Mouse (Mus musculus) testis, adult 2 months (tissue): ENCODE data around the gene Stat5b. TPM values are rescaled to one million over a fixed set of nuclear protein-coding genes. Genes with fewer than 3 reads are reported as not detected.
A peak's percentile ranks its signal among the peaks of the same experiment; 100 is the strongest.

Experiments used
- H3K27ac ChIP-seq: fragments of 200-500 bp; 2 replicates; pipeline ENCODE4 v1.5.1; 2012; ENCODE audit warnings: low read depth, low read length; ENCODE audit not compliant: control insufficient read depth, insufficient read depth
- H3K27me3 ChIP-seq: fragments of 200-500 bp; 2 replicates; pipeline ENCODE4 v1.6.1; 2012; ENCODE audit warnings: mild to moderate bottlenecking, low read length, moderate library complexity; ENCODE audit not compliant: control insufficient read depth, insufficient read depth
- H3K36me3 ChIP-seq: fragments of 200-500 bp; 2 replicates; pipeline ENCODE4 v1.6.1; 2012; ENCODE audit warnings: mild to moderate bottlenecking, low read length; ENCODE audit not compliant: control insufficient read depth, insufficient read depth
- H3K4me1 ChIP-seq: fragments of 200-500 bp; 2 replicates; pipeline ENCODE4 v1.6.1; 2012; ENCODE audit warnings: low read length; ENCODE audit not compliant: control insufficient read depth, insufficient read depth
- H3K4me3 ChIP-seq: fragments of 200-500 bp; 2 replicates; pipeline ENCODE4 v1.5.1; 2012; ENCODE audit warnings: low read depth, mild to moderate bottlenecking, low read length, moderate library complexity, mixed read lengths; ENCODE audit not compliant: control insufficient read depth
- CTCF ChIP-seq: fragments of 200-500 bp; IDR thresholded peaks from 2 replicates; pipeline ENCODE4 v1.5.1; 2012; ENCODE audit warnings: low read depth, mild to moderate bottlenecking, inconsistent platforms, low read length, moderate library complexity; ENCODE audit not compliant: control insufficient read depth, insufficient read depth, insufficient replicate concordance
- POLR2A ChIP-seq: fragments of 200-500 bp; IDR thresholded peaks from 2 replicates; pipeline ENCODE4 v1.6.1; 2012; ENCODE audit warnings: low read depth, mild to moderate bottlenecking, inconsistent platforms, low read length, moderate library complexity; ENCODE audit not compliant: control insufficient read depth
- polyA plus RNA-seq: library from polyadenylated mRNA; depleted of rRNA; stranded (reverse); fragments of >200 nt; gene quantifications from 2 replicates; pipeline ENCODE4 v1.2.3, GENCODE M21; 2012

The Stat5b gene
- polyA plus RNA-seq, 1 experiment, result 1.9 TPM

DNA sequence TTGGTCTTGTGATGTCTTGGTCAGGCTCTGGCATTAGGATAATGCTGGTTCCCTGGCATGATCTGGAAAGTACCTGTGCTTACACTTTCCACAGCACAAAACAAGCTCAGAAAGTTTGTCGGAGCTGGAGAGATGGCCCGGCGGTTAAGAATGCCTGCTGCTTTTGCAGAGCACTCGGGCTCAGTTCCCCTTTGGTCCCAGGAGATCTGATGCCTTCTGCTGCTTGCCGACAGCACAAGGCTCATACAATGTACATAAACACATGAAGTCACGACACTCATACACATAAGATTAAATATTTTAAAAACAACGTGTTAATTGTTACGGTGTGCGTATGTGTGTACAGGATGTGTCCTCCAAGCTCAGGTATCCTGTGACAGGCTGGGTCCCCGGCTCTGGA is 74.6 kb downstream of the Stat5b start:
- Histone ChIP-seq H3K4me1 (peaks cover 1% of the 10 kb centered on the region), H3K27me3 (no peaks in the 10 kb centered on the region), H3K27ac (no peak overlapping the region), H3K4me3 (no peak overlapping the region), H3K36me3 (no peaks in the 10 kb centered on the region)
- TF ChIP-seq POLR2A (no peak), CTCF (no peak)

DNA sequence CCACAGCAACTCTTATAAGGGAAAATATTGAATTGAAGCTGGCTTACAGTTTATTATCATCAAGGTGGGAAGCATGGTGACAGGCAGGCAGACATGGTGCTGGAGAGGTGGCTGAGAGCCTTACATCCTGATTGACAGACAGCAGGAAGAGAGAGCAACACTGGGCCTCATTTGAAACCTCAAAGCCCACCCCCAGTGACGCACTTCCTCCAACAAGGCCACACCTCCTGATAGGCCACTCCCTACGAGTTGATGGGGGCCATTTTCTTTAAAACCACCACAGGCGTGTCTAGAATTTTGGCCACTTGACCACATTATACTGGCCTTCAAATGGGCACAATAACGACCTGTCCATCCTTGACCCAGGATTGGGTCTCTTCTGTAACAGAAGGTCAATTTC is 76.3 kb downstream of the Stat5b start:
- Histone ChIP-seq H3K27me3 (no peaks in the 10 kb centered on the region), H3K4me1 (peaks cover 5% of the 10 kb centered on the region), H3K36me3 (no peaks in the 10 kb centered on the region), H3K27ac (no peak overlapping the region), H3K4me3 (no peak overlapping the region)
- TF ChIP-seq CTCF (no peak), POLR2A (no peak)

DNA sequence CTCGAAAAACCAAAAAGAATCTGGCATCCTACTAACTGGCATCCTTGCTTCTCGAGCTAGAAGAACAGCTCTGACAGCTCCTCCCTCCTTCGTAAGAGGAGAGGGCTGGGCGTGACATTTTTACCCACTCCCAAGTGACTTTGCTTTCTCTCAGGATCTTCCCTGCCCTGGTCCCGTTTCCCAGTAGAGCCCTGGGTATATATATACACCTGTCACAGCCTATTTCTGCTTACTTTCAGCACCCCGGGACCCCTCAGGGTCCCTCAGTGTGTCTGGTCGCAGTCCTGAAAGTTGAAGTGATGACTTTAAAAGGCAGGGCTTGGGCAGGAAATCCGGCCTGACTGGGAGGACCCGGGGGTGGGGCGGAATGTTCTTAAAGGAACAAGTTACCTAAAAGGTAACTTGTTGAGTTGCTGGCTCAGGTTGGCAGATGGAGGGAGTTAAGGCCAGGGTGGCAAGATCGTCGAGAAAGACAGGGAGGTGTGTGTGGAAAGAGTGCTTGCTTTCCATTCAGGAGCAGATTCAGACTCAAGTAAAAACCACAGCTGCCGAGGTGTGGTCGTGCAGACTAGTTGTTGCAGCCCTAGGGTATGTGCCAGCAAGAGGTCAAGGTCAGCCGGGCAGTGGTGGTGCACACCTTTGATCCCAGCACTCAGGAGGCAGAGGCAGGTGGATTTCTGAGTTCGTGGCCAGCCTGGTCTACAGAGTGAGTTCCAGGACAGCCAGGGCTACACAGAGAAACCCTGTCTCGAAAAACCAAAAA is 79.7 kb downstream of the Stat5b start, which contains the start of gene Ghdc:
Gene Ghdc, minus strand, starts transcription at position 312 of the 763 bp plus-strand sequence.
- no peaks in the 10 kb centered on the region for H3K36me3 ChIP-seq
- TF ChIP-seq CTCF, result no peak
- TF ChIP-seq POLR2A, result no peak
- H3K4me1 ChIP-seq, result peaks cover 5% of the 10 kb centered on the region
- peak within 1 kb of the TSS; percentile 78 for H3K4me3 ChIP-seq
- peak within 1 kb of the TSS; percentile 61; the same call in 1 of the 2 replicates for H3K27ac ChIP-seq
- no peaks in the 10 kb centered on the region for H3K27me3 ChIP-seq

DNA sequence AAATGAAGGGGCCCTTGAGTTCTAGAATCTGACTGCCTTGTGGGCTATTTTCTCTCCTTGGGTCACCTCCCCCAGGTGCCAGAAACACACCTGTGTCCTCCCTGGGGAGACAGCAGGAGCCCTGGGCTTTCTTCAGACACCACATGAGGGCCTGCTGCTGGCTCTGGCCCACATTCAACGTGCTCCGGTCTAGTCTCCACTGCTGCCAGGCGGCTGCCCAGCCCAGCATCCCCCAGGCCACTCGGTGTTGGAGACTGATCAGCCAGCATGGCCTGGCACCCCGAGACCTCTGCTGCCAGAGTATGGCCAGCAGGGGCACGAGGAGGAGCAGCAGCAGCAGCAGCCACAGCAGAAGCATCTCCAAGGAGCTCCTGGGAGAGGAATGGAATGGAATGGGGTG is 80.5 kb downstream of the Stat5b start:
- Histone ChIP-seq H3K27me3 (no peaks in the 10 kb centered on the region), H3K27ac (no peak overlapping the region), H3K4me1 (peaks cover 5% of the 10 kb centered on the region), H3K4me3 (no peak overlapping the region), H3K36me3 (no peaks in the 10 kb centered on the region)
- TF ChIP-seq POLR2A, result no peak
- TF ChIP-seq CTCF, result no peak

DNA sequence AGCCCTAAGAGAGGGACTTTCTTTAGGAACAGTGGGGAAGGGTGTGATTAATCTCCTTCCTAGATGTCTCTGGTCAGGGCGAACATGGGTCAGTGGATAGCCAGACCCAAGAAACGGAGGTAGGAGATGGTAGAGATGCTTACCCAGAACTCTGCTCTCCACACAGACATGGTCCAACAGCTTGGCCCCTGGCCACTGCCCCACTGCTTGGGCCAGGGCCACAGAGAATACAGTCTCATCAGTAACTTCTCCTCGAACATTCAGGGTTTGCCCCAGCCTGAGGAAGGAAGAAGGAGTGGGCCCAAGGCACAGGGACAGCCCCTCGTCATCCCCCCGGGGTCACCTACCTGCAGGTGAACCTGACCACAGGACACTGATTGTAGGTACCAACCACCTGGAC is 82.7 kb downstream of the Stat5b start:
- no peak overlapping the region for H3K27ac ChIP-seq

DNA sequence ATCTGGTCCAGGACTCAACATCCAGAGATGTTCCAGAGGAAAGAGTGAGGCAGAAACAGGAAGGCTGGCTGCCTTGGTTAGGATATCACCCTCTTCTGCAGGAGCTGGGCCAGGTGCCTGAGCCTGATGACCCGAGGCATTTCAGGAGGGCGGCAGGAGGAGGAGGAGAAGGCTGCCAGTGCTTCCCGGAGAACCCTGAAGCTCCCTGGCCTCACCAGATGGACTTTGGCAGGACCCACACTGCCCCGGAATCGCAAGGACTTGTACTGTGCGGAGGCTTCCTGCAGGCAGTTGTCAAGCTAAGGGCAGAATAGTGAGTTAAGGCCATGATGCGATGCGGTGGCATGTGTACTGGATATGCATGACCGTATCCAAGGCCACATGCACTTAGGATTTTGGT is 83.8 kb downstream of the Stat5b start:
- Histone ChIP-seq H3K27me3 (no peaks in the 10 kb centered on the region), H3K4me3 (no peak overlapping the region), H3K4me1 (peaks cover 10% of the 10 kb centered on the region), H3K36me3 (no peaks in the 10 kb centered on the region), H3K27ac (no peak overlapping the region)
- TF ChIP-seq CTCF, result no peak
- TF ChIP-seq POLR2A, result no peak

More for the DNA sequence above, 82.7 kb downstream of the Stat5b start:
- peaks cover 5% of the 10 kb centered on the region for H3K4me1 ChIP-seq
- no peaks in the 10 kb centered on the region for H3K36me3 ChIP-seq
- no peaks in the 10 kb centered on the region for H3K27me3 ChIP-seq
- no peak overlapping the region for H3K4me3 ChIP-seq
- TF ChIP-seq POLR2A (no peak), CTCF (no peak)

DNA sequence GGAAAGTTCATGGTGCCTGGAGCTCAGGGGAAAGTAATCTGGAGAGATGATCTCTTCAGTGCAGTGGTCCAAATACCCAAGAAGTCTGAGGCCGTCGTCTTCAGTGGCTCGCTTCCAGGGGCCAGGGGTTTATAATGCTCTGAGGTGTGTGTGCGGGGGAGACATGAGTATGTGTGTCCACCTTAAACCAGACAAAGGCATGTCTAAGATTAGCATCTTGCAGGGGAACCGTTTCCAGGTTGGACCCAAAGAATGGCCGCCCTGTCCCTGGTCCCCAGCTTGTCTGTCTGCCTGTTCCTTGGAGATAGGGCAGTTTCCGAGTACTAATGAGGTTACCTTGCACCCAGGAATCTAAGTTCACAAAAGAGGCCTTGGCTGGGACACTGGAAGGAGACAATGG is 87.7 kb downstream of the Stat5b start, which contains the start of gene Hcrt:
Gene Hcrt, minus strand, starts transcription at position 101 of the 400 bp plus-strand sequence.
- Histone ChIP-seq H3K36me3 (no peaks in the 10 kb centered on the region), H3K4me3 (peak within 1 kb of the TSS; percentile 70), H3K27ac (no peak within 1 kb of the TSS), H3K27me3 (no peaks in the 10 kb centered on the region; the same call in 1 of the 2 replicates), H3K4me1 (peaks cover 21% of the 10 kb centered on the region)
- no peak for TF ChIP-seq POLR2A
- TF ChIP-seq CTCF, result no peak
